In the genomic region with DNA sequence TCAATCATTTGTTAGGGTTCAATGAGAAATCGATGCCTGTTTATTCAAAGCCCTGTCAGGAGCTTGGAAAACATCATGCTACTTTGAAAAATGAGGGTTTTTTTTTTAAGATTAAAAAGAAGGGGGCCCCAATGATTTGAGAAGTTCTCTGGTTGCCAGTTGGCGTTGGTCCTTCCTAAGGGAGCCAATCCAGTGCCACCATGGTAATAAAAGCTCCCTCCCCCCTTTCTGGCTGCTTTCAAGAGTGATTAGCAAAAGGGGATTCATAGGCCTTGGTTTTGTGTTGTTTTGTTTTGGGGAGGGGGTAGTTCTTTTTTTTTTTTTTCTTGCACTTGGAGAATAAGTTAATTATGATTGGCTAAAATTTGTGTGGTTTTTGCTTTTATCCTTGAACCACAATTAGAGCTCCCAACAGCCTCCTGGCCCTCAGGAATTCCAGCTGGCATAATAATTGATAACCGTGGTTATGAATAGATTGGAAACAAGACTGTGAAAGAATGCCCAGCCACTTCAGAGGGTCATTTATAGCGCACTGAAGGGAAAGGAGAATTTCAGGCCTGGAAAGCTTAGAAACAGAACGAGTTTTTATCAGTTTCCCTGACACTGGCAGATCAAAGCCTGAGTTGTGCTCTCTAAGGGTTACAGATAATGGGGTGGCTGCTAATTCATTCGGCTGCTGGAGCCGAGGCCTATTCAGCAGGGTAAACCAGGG, we compare ENCODE assay signal across 11 mouse cellular contexts.
DNase-seq lines count a peak whose midpoint lies in the region; ATAC-seq and TF ChIP-seq lines count a peak whose summit lies in the region.
"Had no signal": no experiment of that assay in that cellular context is flagged by ENCODE, and none has a peak within 500 bp of the region (broad histone marks: within the 10 kb centered on the region; RNA-seq: fewer than 3 reads in every experiment).

No protein-coding gene starts in this region.

- no peaks in the 10 kb centered on the region for H3K9me3 ChIP-seq in lung, embryonic 14.5 days (ENCODE audit: low read depth, low read length)
- no peaks in the 10 kb centered on the region for H3K9me3 ChIP-seq in forebrain, embryonic 15.5 days
- no peaks in the 10 kb centered on the region for H3K9me3 ChIP-seq in hindbrain, embryonic 15.5 days
- H3K9me3 ChIP-seq: limb, embryonic 15.5 days had no signal

- H3K9ac ChIP-seq in lung, embryonic 14.5 days: no peak overlapping the region
- H3K9ac ChIP-seq in forebrain, embryonic 15.5 days (replicated peaks): no peak overlapping the region
- no peak overlapping the region for H3K9ac ChIP-seq in hindbrain, embryonic 15.5 days
- H3K9ac ChIP-seq: limb, embryonic 15.5 days had no signal

- TF ChIP-seq CTCF in lung, embryonic 14.5 days (IDR thresholded peaks at IDR 0.05; ENCODE audit: low read depth): no peak
- TF ChIP-seq CTCF in left cerebral cortex, adult 2 months (IDR thresholded peaks at IDR 0.05): no peak

- no peak overlapping the region for H3K4me2 ChIP-seq in lung, embryonic 14.5 days
- H3K4me2 ChIP-seq in forebrain, embryonic 15.5 days (replicated peaks): no peak overlapping the region
- H3K4me2 ChIP-seq in hindbrain, embryonic 15.5 days: no peak overlapping the region
- H3K4me2 ChIP-seq: limb, embryonic 15.5 days had no signal

- no peak overlapping the region for H3K4me3 ChIP-seq in lung, embryonic 14.5 days (ENCODE audit: low read depth, low read length)
- H3K4me3 ChIP-seq in forebrain, embryonic 15.5 days: no peak overlapping the region
- H3K4me3 ChIP-seq in hindbrain, embryonic 15.5 days: no peak overlapping the region
- H3K4me3 ChIP-seq in left cerebral cortex, adult 2 months: no peak overlapping the region
- H3K4me3 ChIP-seq: limb, embryonic 15.5 days had no signal

- no peaks in the 10 kb centered on the region for H3K27me3 ChIP-seq in lung, embryonic 14.5 days (ENCODE audit: insufficient read depth, low read length)
- H3K27me3 ChIP-seq in forebrain, embryonic 15.5 days: no peaks in the 10 kb centered on the region
- no peaks in the 10 kb centered on the region for H3K27me3 ChIP-seq in hindbrain, embryonic 15.5 days
- H3K27me3 ChIP-seq: CH12.LX; limb, embryonic 15.5 days had no signal

- peak; percentile 10 for DNase-seq in lung, embryonic 14.5 days
- DNase-seq in lung, postnatal 4 days: no peak
- DNase-seq in retina, embryonic 14.5 days (ENCODE audit: low spot score): peak; percentile 12
- no peak for DNase-seq in left cerebral cortex, adult 2 months (ENCODE audit: extremely low spot score in 1 of 2, low spot score in 2 of 2)
- no peak for DNase-seq in urinary bladder, postnatal 36 days (ENCODE audit: low spot score in 2 of 2)
- DNase-seq in adrenal gland, postnatal 10 days: no peak

- intact Hi-C loops in left cerebral cortex, adult 2 months (cut with DNase I): no loop called here

- no peaks in the 10 kb centered on the region for H3K36me3 ChIP-seq in lung, embryonic 14.5 days (ENCODE audit: insufficient read depth)
- H3K36me3 ChIP-seq in forebrain, embryonic 15.5 days: no peaks in the 10 kb centered on the region
- H3K36me3 ChIP-seq in hindbrain, embryonic 15.5 days: no peaks in the 10 kb centered on the region
- H3K36me3 ChIP-seq: limb, embryonic 15.5 days had no signal

- 33% methylated on average over 7 of the region's 7 CpGs for WGBS in lung, embryonic 14.5 days
- 8% methylated on average over 7 of the region's 7 CpGs for WGBS in forebrain, embryonic 15.5 days
- 20% methylated on average over 7 of the region's 7 CpGs for WGBS in hindbrain, embryonic 15.5 days

- no peak for ATAC-seq in lung, embryonic 14.5 days (ENCODE audit: insufficient read depth)
- ATAC-seq in forebrain, embryonic 15.5 days (replicated peaks): peak; percentile 86
- ATAC-seq in hindbrain, embryonic 15.5 days (ENCODE audit: low FRiP score, low read depth): peak; percentile 34; the same call in 1 of the 2 replicates

- 0 out of 2 replicates have a peak, but pooled peaks cover 3% of the 10 kb centered on the region for H3K4me1 ChIP-seq in lung, embryonic 14.5 days (ENCODE audit: insufficient read depth)
- H3K4me1 ChIP-seq in forebrain, embryonic 15.5 days: peaks cover 21% of the 10 kb centered on the region
- no peaks in the 10 kb centered on the region; the same call in 1 of the 2 replicates for H3K4me1 ChIP-seq in hindbrain, embryonic 15.5 days (replicated peaks)

- H3K27ac ChIP-seq in lung, embryonic 14.5 days (ENCODE audit: low read depth): no peak overlapping the region
- H3K27ac ChIP-seq in forebrain, embryonic 15.5 days (replicated peaks): peak overlapping the region; percentile 67
- 0 out of 2 replicates have a peak overlapping the region, but pooled peaks have one; percentile 19 for H3K27ac ChIP-seq in hindbrain, embryonic 15.5 days (replicated peaks)
- no peak overlapping the region for H3K27ac ChIP-seq in left cerebral cortex, adult 2 months
- H3K27ac ChIP-seq: kidney, postnatal 0 days; limb, embryonic 15.5 days had no signal

Comparison
In these comparisons a context has a peak if more than half of its experiments do, and no peak if none do; other contexts are left out.
1. DNase-seq: peak in lung, embryonic 14.5 days (single experiment) and retina, embryonic 14.5 days (single experiment); none in lung, postnatal 4 days (0 of 2), left cerebral cortex, adult 2 months (0 of 2), urinary bladder, postnatal 36 days (0 of 2) and adrenal gland, postnatal 10 days (single experiment).
2. H3K27ac ChIP-seq: peak in forebrain, embryonic 15.5 days (single experiment) and hindbrain, embryonic 15.5 days (single experiment); none in lung, embryonic 14.5 days (single experiment) and left cerebral cortex, adult 2 months (single experiment).